Mouse (Mus musculus) midbrain, embryonic 13.5 days (tissue): Measurements from ENCODE around the gene Olfr497. TPM values are rescaled to one million over a fixed set of nuclear protein-coding genes. Genes with fewer than 3 reads are reported as not detected.

ENCODE experiments used
- ATAC-seq: fragments of 200-750 bp; cut with Nextera tagmentation; 2 replicates; pipeline ENCODE4 v1.8.0; 2017; ENCODE audit warnings: mild to moderate bottlenecking, moderate TSS enrichment, moderate library complexity
- H3K27ac ChIP-seq: fragments of 300-500 bp; sonication (generic); 2 replicates; pipeline ENCODE4 v1.5.1; 2015; ENCODE audit warnings: inconsistent platforms, mild to moderate bottlenecking, moderate library complexity
- H3K27me3 ChIP-seq: fragments of 300-500 bp; sonication (generic); 2 replicates; pipeline ENCODE4 v1.6.1; 2015; ENCODE audit warnings: mild to moderate bottlenecking, inconsistent platforms
- H3K36me3 ChIP-seq: fragments of 300-500 bp; sonication (generic); 2 replicates; pipeline ENCODE4 v1.6.1; 2015; ENCODE audit warnings: mild to moderate bottlenecking, inconsistent platforms
- H3K4me1 ChIP-seq: fragments of 300-500 bp; sonication (generic); replicated peaks from 2 replicates; pipeline ENCODE4 v1.6.1; 2015; ENCODE audit warnings: inconsistent platforms
- H3K4me2 ChIP-seq: fragments of 300-500 bp; sonication (generic); replicated peaks from 2 replicates; pipeline ENCODE4 v1.6.1; 2015; ENCODE audit warnings: moderate library complexity, mild to moderate bottlenecking, inconsistent platforms
- H3K4me3 ChIP-seq: fragments of 300-500 bp; sonication (generic); replicated peaks from 2 replicates; pipeline ENCODE4 v1.5.1; 2015; ENCODE audit warnings: mild to moderate bottlenecking, inconsistent platforms
- H3K9ac ChIP-seq: fragments of 300-500 bp; sonication (generic); replicated peaks from 2 replicates; pipeline ENCODE4 v1.6.1; 2015; ENCODE audit warnings: mild to moderate bottlenecking, inconsistent platforms
- H3K9me3 ChIP-seq: fragments of 300-500 bp; sonication (generic); 2 replicates; pipeline ENCODE4 v1.6.1; 2016; ENCODE audit warnings: mild to moderate bottlenecking, inconsistent platforms
- WGBS: fragments of 180-500 bp; shearing (Covaris S2); methylation state at CpG from one replicate; pipeline ENCODE4 v1.1.7; 2015; 5-methylcytosine and 5-hydroxymethylcytosine counted together
- polyA plus RNA-seq: library from polyadenylated mRNA; unstranded; fragments of >200 nt; fragmentation: Nextera tagmentation; extraction: Ambion mirVana; gene quantifications from 2 replicates; pipeline ENCODE4 v1.2.1, GENCODE M21; 2015

Olfr497 gene
- not detected in 2 replicates for polyA plus RNA-seq

DNA sequence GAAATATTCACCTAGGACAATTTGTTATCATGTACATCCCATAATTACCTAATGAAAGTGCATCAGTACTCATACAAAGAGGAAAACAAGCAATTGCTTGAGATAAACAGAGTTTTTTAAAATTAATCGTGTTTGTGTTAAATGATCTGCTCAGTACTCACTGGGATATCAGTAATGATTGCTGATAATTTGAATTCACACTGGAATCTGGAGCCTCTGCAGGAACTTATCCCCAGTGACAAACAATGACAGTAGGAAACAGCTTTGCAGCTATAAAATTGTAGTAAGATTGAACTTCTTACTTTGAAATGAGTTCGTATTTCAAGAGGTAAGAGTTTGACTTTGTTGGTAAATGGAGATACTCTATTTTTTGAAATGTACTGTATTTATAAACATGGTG, at the start of gene Olfr497:
Gene Olfr497, plus strand, starts transcription at position 301 of the 400 bp plus-strand sequence.
- WGBS, result 88% methylated on average over 2 of the region's 2 CpGs
- H3K27me3 ChIP-seq, result no peaks in the 10 kb centered on the region
- no peak within 1 kb of the TSS for H3K27ac ChIP-seq
- no peak within 1 kb of the TSS for H3K4me3 ChIP-seq
- no peak within 1 kb of the TSS for H3K9ac ChIP-seq
- H3K4me2 ChIP-seq, result no peak within 1 kb of the TSS
- H3K36me3 ChIP-seq, result no peaks in the 10 kb centered on the region
- ATAC-seq, result no peak
- no peaks in the 10 kb centered on the region for H3K4me1 ChIP-seq
- H3K9me3 ChIP-seq, result no peaks in the 10 kb centered on the region

DNA sequence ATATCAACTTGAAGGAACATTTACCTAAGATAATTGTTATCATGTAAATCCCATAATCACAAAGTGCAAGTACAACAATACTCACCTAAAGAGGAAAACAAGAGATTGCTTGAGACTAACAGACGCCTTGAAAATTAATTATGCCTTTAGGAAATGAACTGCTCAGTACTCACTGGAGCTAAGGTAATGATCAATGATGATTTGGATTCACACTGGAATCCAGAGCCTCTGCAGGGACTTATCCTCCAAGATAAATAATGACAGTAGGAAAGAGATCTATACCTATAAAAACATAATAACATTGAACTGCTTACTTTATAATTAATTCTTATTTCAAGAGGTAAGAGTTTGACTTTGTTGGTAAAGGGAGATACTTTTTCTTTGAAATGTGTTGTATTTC, 27.4 kb upstream of the Olfr497 start, which contains the start of gene Olfr495:
Gene Olfr495, plus strand, starts transcription at position 301 of the 400 bp plus-strand sequence.
- no peak within 1 kb of the TSS for H3K9ac ChIP-seq
- no peaks in the 10 kb centered on the region for H3K27me3 ChIP-seq
- 77% methylated on average over 1 of the region's 1 CpGs for WGBS
- no peak within 1 kb of the TSS for H3K27ac ChIP-seq
- no peaks in the 10 kb centered on the region for H3K36me3 ChIP-seq
- no peaks in the 10 kb centered on the region for H3K4me1 ChIP-seq
- no peak within 1 kb of the TSS for H3K4me2 ChIP-seq
- ATAC-seq, result no peak
- no peak within 1 kb of the TSS for H3K4me3 ChIP-seq
- H3K9me3 ChIP-seq, result no peaks in the 10 kb centered on the region

DNA sequence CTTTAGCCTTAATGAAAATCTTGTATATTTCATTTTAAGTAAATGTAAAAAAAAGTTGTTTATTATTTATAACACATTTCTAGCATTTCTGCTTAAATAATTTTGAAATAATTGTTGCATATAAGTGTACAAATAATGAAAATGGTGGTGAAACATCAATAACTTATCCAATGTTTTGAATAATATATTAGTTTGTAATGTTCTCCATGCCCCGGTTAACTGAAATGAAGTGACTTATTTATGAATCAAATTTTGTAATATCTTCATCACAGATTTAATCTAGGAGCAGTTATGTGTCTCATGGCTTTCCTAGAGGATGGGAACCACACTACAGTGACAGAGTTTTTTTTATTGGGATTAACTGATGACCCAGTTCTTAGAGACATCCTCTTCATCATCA, 44.8 kb downstream of the Olfr497 start, which contains the start of gene Olfr498:
Gene Olfr498, plus strand, starts transcription at position 301 of the 400 bp plus-strand sequence.
- no peaks in the 10 kb centered on the region for H3K9me3 ChIP-seq
- WGBS, result 91% methylated on average over 1 of the region's 1 CpGs
- H3K36me3 ChIP-seq, result no peaks in the 10 kb centered on the region
- no peak within 1 kb of the TSS for H3K27ac ChIP-seq
- no peak within 1 kb of the TSS for H3K4me3 ChIP-seq
- no peaks in the 10 kb centered on the region for H3K4me1 ChIP-seq
- no peak within 1 kb of the TSS for H3K4me2 ChIP-seq
- no peak for ATAC-seq
- no peaks in the 10 kb centered on the region for H3K27me3 ChIP-seq
- no peak within 1 kb of the TSS for H3K9ac ChIP-seq

Other genes with a start within 250 kb of the Olfr497 start
- not detected in 2 replicates for gene Olfr486, start 247.7 kb upstream of the Olfr497 start, polyA plus RNA-seq
- gene Olfr487, start 205.8 kb upstream of the Olfr497 start, polyA plus RNA-seq, result not detected in 2 replicates
- not detected in 2 replicates for gene Olfr488, start 162.1 kb upstream of the Olfr497 start, polyA plus RNA-seq
- not detected in 2 replicates for gene Olfr490, start 131.5 kb upstream of the Olfr497 start, polyA plus RNA-seq
- not detected in 2 replicates for gene Olfr491, start 107.0 kb upstream of the Olfr497 start, polyA plus RNA-seq
- gene Olfr492, start 96.7 kb upstream of the Olfr497 start, polyA plus RNA-seq, result not detected in 2 replicates
- gene Olfr493, start 73.4 kb upstream of the Olfr497 start, polyA plus RNA-seq, result not detected in 2 replicates
- not detected in 2 replicates for gene Olfr494, start 55.1 kb upstream of the Olfr497 start, polyA plus RNA-seq
- not detected in 2 replicates for gene Olfr495, start 27.3 kb upstream of the Olfr497 start, polyA plus RNA-seq
- gene Olfr498, start 44.9 kb downstream of the Olfr497 start, polyA plus RNA-seq, result not detected in 2 replicates
- not detected in 2 replicates for gene Olfr502, start 104.6 kb downstream of the Olfr497 start, polyA plus RNA-seq
- gene Olfr503, start 124.1 kb downstream of the Olfr497 start, polyA plus RNA-seq, result not detected in 2 replicates
- not detected in 2 replicates for gene Olfr504, start 145.4 kb downstream of the Olfr497 start, polyA plus RNA-seq
- not detected in 2 replicates for gene Olfr506, start 190.4 kb downstream of the Olfr497 start, polyA plus RNA-seq
- not detected in 2 replicates for gene Olfr507, start 201.4 kb downstream of the Olfr497 start, polyA plus RNA-seq
- not detected in 2 replicates for gene Olfr508, start 209.6 kb downstream of the Olfr497 start, polyA plus RNA-seq
- not detected in 2 replicates for gene Olfr509, start 231.5 kb downstream of the Olfr497 start, polyA plus RNA-seq
- gene Olfr510, start 246.0 kb downstream of the Olfr497 start, polyA plus RNA-seq, result not detected in 2 replicates